Mouse (Mus musculus): ENCODE measurements at regions not wholly inside any gene's neighbourhood (a gene's known extent, or its start where the extent isn't known, plus 50 kb on each side); places are given as distances from the start of the nearest gene placed in this dataset.

GRCm38 (mm10) chr8:66756639-66757038, 59.6 kb downstream of the Npy1r start:
- DNase-seq (ENCODE audit: low spot score, missing footprints), result no peak
- Histone ChIP-seq H3K9me3 (ENCODE audit: control insufficient read depth, low read length) (no peaks in the 10 kb centered on the region), H3K27me3 (ENCODE audit: control insufficient read depth, insufficient read depth, low read length) (no peaks in the 10 kb centered on the region), H3K4me1 (ENCODE audit: control insufficient read depth, insufficient read depth, low read length) (no peaks in the 10 kb centered on the region), H3K4me2 (no peak overlapping the region), H3K4me3 (ENCODE audit: low read depth, low read length) (no peak overlapping the region), H3K36me3 (ENCODE audit: control insufficient read depth, insufficient read depth, low read length) (no peaks in the 10 kb centered on the region), H3K27ac (ENCODE audit: low read depth, low read length) (no peak overlapping the region), H3K9ac (ENCODE audit: low read length) (no peak overlapping the region)
- WGBS, result 74% methylated on average over 2 of the region's 2 CpGs
- ATAC-seq (ENCODE audit: low FRiP score), result no peak

- DNase-seq (ENCODE audit: low spot score, missing footprints) (no peak), ATAC-seq (ENCODE audit: low FRiP score) (no peak)
- H3K9me3 ChIP-seq (ENCODE audit: control insufficient read depth, low read length), result no peaks in the 10 kb centered on the region
- H3K27me3 ChIP-seq (ENCODE audit: control insufficient read depth, insufficient read depth, low read length), result no peaks in the 10 kb centered on the region
- H3K36me3 ChIP-seq (ENCODE audit: control insufficient read depth, insufficient read depth, low read length), result no peaks in the 10 kb centered on the region
- H3K4me1 ChIP-seq (ENCODE audit: control insufficient read depth, insufficient read depth, low read length), result no peaks in the 10 kb centered on the region
- H3K4me2 ChIP-seq, result no peak overlapping the region
- H3K4me3 ChIP-seq (ENCODE audit: low read depth, low read length), result no peak overlapping the region
- H3K9ac ChIP-seq (ENCODE audit: low read length), result no peak overlapping the region
- 81% methylated on average over 2 of the region's 2 CpGs for WGBS
- H3K27ac ChIP-seq (ENCODE audit: low read depth, low read length), result no peak overlapping the region
Observed at GRCm38 (mm10) chr8:66757830-66758229, 60.8 kb downstream of the Npy1r start.

GRCm38 (mm10) chr8:66758519-66758918, 61.5 kb downstream of the Npy1r start:
- no peak for DNase-seq (ENCODE audit: low spot score, missing footprints)
- no peak overlapping the region for H3K27ac ChIP-seq (ENCODE audit: low read depth, low read length)
- H3K9me3 ChIP-seq (ENCODE audit: control insufficient read depth, low read length), result no peaks in the 10 kb centered on the region
- no peak overlapping the region for H3K4me3 ChIP-seq (ENCODE audit: low read depth, low read length)
- H3K27me3 ChIP-seq (ENCODE audit: control insufficient read depth, insufficient read depth, low read length), result no peaks in the 10 kb centered on the region
- no peak overlapping the region for H3K4me2 ChIP-seq
- 87% methylated on average over 2 of the region's 2 CpGs for WGBS
- H3K4me1 ChIP-seq (ENCODE audit: control insufficient read depth, insufficient read depth, low read length), result no peaks in the 10 kb centered on the region
- ATAC-seq (ENCODE audit: low FRiP score), result no peak
- H3K36me3 ChIP-seq (ENCODE audit: control insufficient read depth, insufficient read depth, low read length), result no peaks in the 10 kb centered on the region
- no peak overlapping the region for H3K9ac ChIP-seq (ENCODE audit: low read length)

GRCm38 (mm10) chr8:66759716-66760115, 62.7 kb downstream of the Npy1r start:
- H3K36me3 ChIP-seq (ENCODE audit: control insufficient read depth, insufficient read depth, low read length), result no peaks in the 10 kb centered on the region
- ATAC-seq (ENCODE audit: low FRiP score) (no peak), DNase-seq (ENCODE audit: low spot score, missing footprints) (no peak)
- H3K4me2 ChIP-seq, result no peak overlapping the region
- H3K27me3 ChIP-seq (ENCODE audit: control insufficient read depth, insufficient read depth, low read length), result no peaks in the 10 kb centered on the region
- H3K4me1 ChIP-seq (ENCODE audit: control insufficient read depth, insufficient read depth, low read length), result no peaks in the 10 kb centered on the region
- H3K27ac ChIP-seq (ENCODE audit: low read depth, low read length), result no peak overlapping the region
- no peak overlapping the region for H3K9ac ChIP-seq (ENCODE audit: low read length)
- no peaks in the 10 kb centered on the region for H3K9me3 ChIP-seq (ENCODE audit: control insufficient read depth, low read length)
- H3K4me3 ChIP-seq (ENCODE audit: low read depth, low read length), result no peak overlapping the region

- Histone ChIP-seq H3K4me1 (ENCODE audit: control insufficient read depth, insufficient read depth, low read length) (no peaks in the 10 kb centered on the region), H3K27me3 (ENCODE audit: control insufficient read depth, insufficient read depth, low read length) (no peaks in the 10 kb centered on the region), H3K4me2 (no peak overlapping the region), H3K9ac (ENCODE audit: low read length) (no peak overlapping the region), H3K4me3 (ENCODE audit: low read depth, low read length) (no peak overlapping the region), H3K27ac (ENCODE audit: low read depth, low read length) (no peak overlapping the region), H3K36me3 (ENCODE audit: control insufficient read depth, insufficient read depth, low read length) (no peaks in the 10 kb centered on the region), H3K9me3 (ENCODE audit: control insufficient read depth, low read length) (no peaks in the 10 kb centered on the region)
- no peak for ATAC-seq (ENCODE audit: low FRiP score)
- no peak for DNase-seq (ENCODE audit: low spot score, missing footprints)
- 72% methylated on average over 3 of the region's 3 CpGs for WGBS
Observed at GRCm38 (mm10) chr8:66760958-66761583, 64.1 kb downstream of the Npy1r start.

GRCm38 (mm10) chr8:66764992-66765528, 68.1 kb downstream of the Npy1r start:
- H3K9ac ChIP-seq (ENCODE audit: low read length), result no peak overlapping the region
- H3K4me1 ChIP-seq (ENCODE audit: control insufficient read depth, insufficient read depth, low read length), result no peaks in the 10 kb centered on the region
- DNase-seq (ENCODE audit: low spot score, missing footprints), result no peak
- no peak overlapping the region for H3K27ac ChIP-seq (ENCODE audit: low read depth, low read length)
- H3K4me3 ChIP-seq (ENCODE audit: low read depth, low read length), result no peak overlapping the region
- no peak overlapping the region for H3K4me2 ChIP-seq
- no peaks in the 10 kb centered on the region for H3K9me3 ChIP-seq (ENCODE audit: control insufficient read depth, low read length)
- H3K27me3 ChIP-seq (ENCODE audit: control insufficient read depth, insufficient read depth, low read length), result no peaks in the 10 kb centered on the region
- 56% methylated on average over 3 of the region's 3 CpGs for WGBS
- H3K36me3 ChIP-seq (ENCODE audit: control insufficient read depth, insufficient read depth, low read length), result no peaks in the 10 kb centered on the region
- no peak for ATAC-seq (ENCODE audit: low FRiP score)

- H3K27ac ChIP-seq (ENCODE audit: low read depth, low read length), result no peak overlapping the region
- DNase-seq (ENCODE audit: low spot score, missing footprints), result no peak
- no peaks in the 10 kb centered on the region for H3K9me3 ChIP-seq (ENCODE audit: control insufficient read depth, low read length)
- H3K4me1 ChIP-seq (ENCODE audit: control insufficient read depth, insufficient read depth, low read length), result no peaks in the 10 kb centered on the region
- no peak overlapping the region for H3K4me3 ChIP-seq (ENCODE audit: low read depth, low read length)
- H3K9ac ChIP-seq (ENCODE audit: low read length), result no peak overlapping the region
- H3K36me3 ChIP-seq (ENCODE audit: control insufficient read depth, insufficient read depth, low read length), result no peaks in the 10 kb centered on the region
- H3K4me2 ChIP-seq, result no peak overlapping the region
- H3K27me3 ChIP-seq (ENCODE audit: control insufficient read depth, insufficient read depth, low read length), result no peaks in the 10 kb centered on the region
- no peak for ATAC-seq (ENCODE audit: low FRiP score)
Observed at GRCm38 (mm10) chr8:66768379-66768969, 71.5 kb downstream of the Npy1r start.

- Histone ChIP-seq H3K4me1 (ENCODE audit: control insufficient read depth, insufficient read depth, low read length) (no peaks in the 10 kb centered on the region), H3K36me3 (ENCODE audit: control insufficient read depth, insufficient read depth, low read length) (no peaks in the 10 kb centered on the region), H3K4me3 (ENCODE audit: low read depth, low read length) (no peak overlapping the region), H3K9me3 (ENCODE audit: control insufficient read depth, low read length) (no peaks in the 10 kb centered on the region), H3K27ac (ENCODE audit: low read depth, low read length) (no peak overlapping the region), H3K9ac (ENCODE audit: low read length) (no peak overlapping the region), H3K27me3 (ENCODE audit: control insufficient read depth, insufficient read depth, low read length) (no peaks in the 10 kb centered on the region), H3K4me2 (no peak overlapping the region)
- 82% methylated on average over 4 of the region's 4 CpGs for WGBS
- DNase-seq (ENCODE audit: low spot score, missing footprints), result no peak
- ATAC-seq (ENCODE audit: low FRiP score), result no peak
Observed at GRCm38 (mm10) chr8:66771111-66771510, 74.1 kb downstream of the Npy1r start.

GRCm38 (mm10) chr8:66772653-66773052, 75.7 kb downstream of the Npy1r start:
- 88% methylated on average over 4 of the region's 4 CpGs for WGBS
- H3K27ac ChIP-seq (ENCODE audit: low read depth, low read length), result no peak overlapping the region
- no peaks in the 10 kb centered on the region for H3K4me1 ChIP-seq (ENCODE audit: control insufficient read depth, insufficient read depth, low read length)
- H3K9me3 ChIP-seq (ENCODE audit: control insufficient read depth, low read length), result no peaks in the 10 kb centered on the region
- no peaks in the 10 kb centered on the region for H3K27me3 ChIP-seq (ENCODE audit: control insufficient read depth, insufficient read depth, low read length)
- H3K4me2 ChIP-seq, result no peak overlapping the region
- ATAC-seq (ENCODE audit: low FRiP score), result no peak
- no peak overlapping the region for H3K9ac ChIP-seq (ENCODE audit: low read length)
- H3K4me3 ChIP-seq (ENCODE audit: low read depth, low read length), result no peak overlapping the region
- DNase-seq (ENCODE audit: low spot score, missing footprints), result no peak
- no peaks in the 10 kb centered on the region for H3K36me3 ChIP-seq (ENCODE audit: control insufficient read depth, insufficient read depth, low read length)

Measured in midbrain, embryonic 11.5 days (tissue).